Mouse (Mus musculus) c-Kit-positive CD71-positive TER-119-positive erythroid progenitor cells, embryonic 14.5 days (primary cell): ENCODE data around the gene Tcam1.

Experiments
- DNase-seq: peaks from one replicate; pipeline ENCODE4 v3.0.0-alpha.2; 2013; ENCODE audit warnings: low spot score

Tcam1 gene

GRCm38 (mm10) chr11:106273811-106274210 lies 2.7 kb upstream of the Tcam1 start:
- no peak for DNase-seq

DNA sequence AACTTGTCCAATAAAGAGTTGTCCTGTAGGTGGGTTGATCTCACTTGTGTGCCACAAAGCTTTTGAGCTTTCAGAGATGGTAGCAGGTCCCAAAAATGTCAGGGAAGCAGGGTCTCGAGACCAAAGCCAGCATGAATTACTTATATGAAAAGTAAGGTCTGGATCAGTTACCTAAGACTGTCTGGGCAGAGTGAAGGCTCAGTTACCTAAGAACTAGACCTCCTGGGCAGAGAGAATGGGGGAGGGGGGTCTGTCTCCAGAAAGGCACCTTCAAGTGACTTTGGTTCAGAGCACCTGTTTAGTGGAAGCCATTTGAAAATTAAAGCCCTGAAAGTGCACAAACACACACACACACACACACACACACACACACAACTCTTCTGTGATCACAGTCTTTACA lies 2.1 kb upstream of the Tcam1 start:
- DNase-seq = no peak

DNA sequence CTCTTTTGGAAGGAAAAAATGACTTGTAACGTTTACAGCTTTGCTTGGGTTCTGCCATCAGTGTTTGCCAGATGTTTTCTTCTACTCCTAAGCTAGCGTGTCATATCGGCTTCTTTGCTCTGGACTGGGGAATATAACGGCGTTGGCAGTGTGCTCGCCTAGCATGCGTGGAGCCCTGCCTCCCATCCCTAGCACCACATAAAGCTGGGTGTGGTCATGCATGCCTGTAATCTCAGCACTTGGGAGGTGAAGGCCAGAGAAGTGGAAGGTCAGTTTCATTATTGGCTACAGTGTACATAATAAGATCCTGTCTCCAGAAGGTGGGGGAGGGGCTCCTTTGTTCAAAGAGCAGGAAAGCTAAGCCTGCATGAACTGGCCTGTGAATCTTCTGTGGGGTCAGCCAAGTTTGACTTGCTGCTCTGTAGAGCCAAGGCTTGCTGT lies 1.5 kb upstream of the Tcam1 start:
- no peak for DNase-seq

GRCm38 (mm10) chr11:106282452-106282851 lies 6.0 kb downstream of the Tcam1 start:
- no peak for DNase-seq

DNA sequence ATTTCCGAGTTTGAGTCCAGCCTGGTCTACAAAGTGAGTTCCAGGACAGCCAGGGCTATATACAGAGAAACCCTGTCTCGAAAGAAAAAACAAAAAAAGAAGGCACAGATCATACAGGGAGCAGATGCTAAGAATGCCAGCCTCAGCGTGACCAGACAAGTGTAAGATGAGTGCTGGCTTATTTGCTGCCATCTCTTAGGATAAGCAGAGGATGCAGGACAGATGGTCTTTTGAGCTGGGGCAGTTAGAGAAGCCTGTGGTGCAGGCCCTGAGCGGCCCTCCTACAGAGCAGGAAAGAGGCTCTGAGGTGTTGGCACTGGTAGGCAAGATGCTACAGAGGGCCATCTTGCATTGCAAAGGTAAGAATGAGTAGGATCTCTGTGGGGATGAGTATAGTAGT lies 6.9 kb downstream of the Tcam1 start:
- DNase-seq = no peak

DNA sequence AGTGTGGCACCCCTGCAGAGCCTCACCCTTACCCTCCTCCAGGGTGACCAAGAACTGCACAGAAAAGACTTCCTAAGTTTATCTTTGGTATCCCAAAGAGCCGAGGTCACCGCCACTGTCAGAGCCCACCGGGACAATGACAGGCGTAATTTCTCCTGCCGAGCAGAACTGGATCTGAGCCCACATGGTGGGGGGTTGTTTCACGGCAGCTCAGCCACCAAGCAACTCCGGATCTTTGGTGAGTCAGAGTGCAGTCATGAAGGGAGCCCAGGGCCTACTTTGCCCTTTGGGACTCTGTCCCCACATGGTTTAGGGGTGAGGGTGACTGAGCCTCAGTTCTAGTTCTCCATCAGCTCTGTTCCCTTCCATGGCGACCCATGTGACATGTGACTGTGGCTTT lies 7.7 kb downstream of the Tcam1 start:
- no peak for DNase-seq

GRCm38 (mm10) chr11:106286206-106286605 lies 9.7 kb downstream of the Tcam1 start:
- DNase-seq = no peak

DNA sequence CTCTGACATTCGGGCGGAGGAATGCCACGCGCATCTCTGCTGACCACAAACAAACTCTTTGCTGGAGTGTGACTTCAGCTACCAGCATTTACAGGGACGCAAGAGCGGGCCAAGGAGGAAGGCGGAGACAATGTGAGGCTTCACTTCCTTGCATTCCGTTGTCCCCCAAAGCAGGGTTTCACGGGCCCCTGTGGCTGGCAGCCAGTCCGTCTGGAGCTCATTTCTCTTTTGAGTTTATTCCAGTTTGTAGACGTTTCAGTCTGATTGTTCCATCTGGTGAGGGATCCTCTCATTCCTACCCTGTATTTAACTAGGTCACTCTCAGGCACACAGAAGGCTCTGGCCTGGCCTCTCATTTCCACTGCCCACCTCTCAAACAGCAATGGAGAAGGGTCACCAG lies 10.5 kb downstream of the Tcam1 start:
- no peak for DNase-seq

DNA sequence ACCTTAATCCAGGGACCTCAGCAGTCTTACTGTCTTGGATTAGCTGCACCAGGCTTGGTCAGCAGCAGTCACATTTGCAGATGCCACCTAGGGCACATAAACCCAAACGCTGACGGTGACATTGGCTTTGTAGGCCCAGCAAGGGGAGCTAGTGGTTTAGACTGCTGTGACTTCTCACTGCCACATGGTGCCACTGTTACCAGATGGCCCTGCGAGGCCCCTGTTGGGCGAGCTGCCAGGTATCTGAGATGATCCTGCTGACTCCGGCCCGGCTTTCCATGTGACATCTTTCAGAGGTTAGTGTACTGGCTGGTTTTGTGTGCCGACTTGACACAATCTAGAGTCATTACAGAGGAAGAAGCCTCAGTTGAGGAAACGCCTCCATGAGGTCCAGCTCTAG lies 12.9 kb downstream of the Tcam1 start:
- DNase-seq = no peak

DNA sequence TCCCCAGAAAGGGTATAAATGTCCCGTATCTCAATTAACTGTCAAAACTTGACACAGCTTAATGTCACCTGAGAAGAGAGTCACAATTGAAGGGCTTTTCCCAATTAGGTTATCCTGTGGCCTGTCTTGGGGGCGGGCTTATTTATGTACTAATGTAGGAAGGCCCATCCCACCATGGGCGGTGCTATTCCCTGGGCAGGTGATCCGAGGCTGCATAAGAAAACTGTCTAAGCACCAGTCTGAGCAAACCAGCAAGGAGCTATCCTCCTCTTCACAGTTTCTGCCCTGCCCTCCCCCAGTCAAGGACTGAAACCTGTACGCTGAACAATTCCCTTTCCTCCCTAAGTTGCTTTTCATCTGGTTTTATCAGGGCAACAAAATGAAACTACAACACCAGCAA lies 13.9 kb downstream of the Tcam1 start:
- DNase-seq = no peak

- no peak for DNase-seq
Observed at GRCm38 (mm10) chr11:106291861-106292260, 15.4 kb downstream of the Tcam1 start.

- DNase-seq = no peak
Observed at GRCm38 (mm10) chr11:106301765-106302164, 25.3 kb downstream of the Tcam1 start, which contains the start of gene Gh. Gene Gh (minus strand): TSS chr11:106301865.

GRCm38 (mm10) chr11:106302634-106303033 lies 26.2 kb downstream of the Tcam1 start:
- peak; percentile 61 for DNase-seq

DNA sequence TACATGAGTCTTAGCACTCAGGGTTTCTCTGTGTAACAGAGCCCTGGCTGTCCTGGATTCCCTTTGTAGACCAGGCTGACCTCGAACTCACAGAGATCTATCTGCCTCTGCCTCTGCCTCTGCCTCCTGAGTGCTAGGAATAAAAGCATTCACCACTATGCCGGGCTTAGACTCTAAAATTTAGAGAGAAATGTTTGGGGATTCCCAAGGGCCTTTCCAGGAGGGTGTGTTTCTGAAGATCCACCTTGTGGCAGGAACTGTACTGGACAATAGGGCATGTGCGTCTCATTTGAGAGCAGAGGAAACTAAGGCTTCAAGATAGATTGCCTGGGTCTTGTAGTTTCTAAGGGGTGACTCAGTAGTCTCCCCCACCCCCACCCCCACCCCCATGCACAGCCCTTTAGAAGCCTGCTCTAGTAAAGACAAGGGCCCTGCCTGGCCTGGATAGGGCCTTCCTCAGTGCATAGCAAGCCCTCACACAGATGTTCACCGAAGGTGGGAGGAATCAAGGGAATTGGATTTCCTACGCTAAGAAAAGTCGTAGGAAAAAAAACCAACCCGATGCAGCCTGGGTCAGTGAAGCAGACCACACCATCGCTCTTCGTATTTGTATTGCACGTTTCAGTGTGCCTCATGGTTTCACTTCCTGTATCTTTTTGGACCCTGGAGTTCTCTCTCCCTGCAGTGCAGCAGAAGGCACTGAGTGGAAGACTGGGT lies 29.0 kb downstream of the Tcam1 start:
- no peak for DNase-seq

GRCm38 (mm10) chr11:106306065-106306385 lies 29.6 kb downstream of the Tcam1 start:
- DNase-seq = no peak

DNA sequence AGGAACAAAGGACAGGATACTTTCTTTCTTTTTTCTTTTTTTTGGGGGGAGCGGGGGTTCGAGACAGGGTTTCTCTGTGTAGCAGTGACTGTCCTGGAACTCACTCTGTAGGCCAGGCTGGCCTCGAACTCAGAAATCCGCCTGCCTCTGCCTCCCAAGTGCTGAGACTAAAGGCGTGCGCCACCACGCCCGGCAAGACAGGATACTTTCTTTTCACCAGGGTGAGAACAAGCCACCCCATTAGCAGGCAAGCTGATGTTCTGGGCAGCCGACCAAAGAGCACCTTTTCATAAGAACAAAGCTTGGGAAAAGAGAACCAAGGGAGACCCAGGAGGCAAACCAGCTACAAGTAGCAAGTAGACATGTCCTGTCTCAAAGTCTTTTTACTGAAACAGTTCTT lies 30.3 kb downstream of the Tcam1 start:
- DNase-seq = no peak

DNA sequence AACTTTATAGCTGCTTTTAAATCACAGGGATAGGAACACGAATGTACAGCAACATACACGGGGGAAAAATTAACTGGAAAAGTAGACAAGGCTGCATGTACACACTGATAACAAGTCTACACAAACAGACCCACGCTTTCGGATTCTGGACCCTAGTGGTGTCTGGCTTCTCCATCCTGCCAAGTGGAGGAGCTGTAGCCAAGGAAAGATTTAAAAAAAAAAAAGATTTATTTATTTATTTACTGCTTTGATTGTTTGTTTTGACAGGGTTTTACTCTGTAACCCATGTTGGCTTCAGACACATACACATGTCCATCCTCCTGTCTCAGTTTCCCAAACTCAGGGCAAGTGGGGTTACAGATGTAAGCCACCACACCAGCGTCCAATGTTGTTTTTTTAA lies 31.0 kb downstream of the Tcam1 start:
- no peak for DNase-seq

DNA sequence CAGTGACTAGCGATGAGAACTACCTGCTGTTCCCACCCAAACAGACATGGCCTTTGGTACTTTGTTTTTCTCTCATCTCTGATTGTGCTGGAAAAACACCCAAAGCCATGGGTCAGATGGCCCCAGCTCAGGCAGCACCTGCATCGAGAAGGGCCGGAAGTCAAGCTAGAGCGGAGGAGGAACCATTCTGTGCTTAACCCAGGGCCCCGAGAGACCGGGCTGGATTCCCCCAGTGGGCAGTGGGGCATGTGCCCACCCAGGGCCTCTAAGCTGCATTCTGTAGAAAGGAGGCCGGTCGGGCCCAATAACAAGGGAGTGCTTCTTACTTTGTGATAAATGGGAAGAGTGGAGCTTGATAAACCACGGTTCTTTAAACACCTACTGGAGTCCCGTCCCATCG lies 31.7 kb downstream of the Tcam1 start:
- DNase-seq = no peak

DNA sequence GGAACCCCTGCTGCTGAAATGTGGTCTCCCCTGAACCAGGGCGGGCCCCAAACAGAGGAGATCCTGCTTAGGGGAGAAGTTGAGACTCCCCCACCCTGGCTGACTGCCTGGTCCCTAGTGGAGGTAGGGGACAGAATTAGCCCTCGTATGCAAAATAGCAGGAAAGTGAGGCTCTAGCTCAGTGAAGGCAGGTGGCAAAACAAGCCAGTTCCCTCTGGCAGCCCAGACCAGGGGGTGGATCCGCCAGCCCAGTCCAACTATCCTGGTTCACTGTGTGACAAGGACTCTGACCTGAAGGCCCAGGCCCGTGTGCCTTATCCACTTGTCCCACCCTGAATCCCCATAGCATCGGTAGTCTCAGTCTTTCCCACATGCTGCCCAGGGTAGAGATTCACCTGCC lies 33.7 kb downstream of the Tcam1 start:
- no peak for DNase-seq

DNA sequence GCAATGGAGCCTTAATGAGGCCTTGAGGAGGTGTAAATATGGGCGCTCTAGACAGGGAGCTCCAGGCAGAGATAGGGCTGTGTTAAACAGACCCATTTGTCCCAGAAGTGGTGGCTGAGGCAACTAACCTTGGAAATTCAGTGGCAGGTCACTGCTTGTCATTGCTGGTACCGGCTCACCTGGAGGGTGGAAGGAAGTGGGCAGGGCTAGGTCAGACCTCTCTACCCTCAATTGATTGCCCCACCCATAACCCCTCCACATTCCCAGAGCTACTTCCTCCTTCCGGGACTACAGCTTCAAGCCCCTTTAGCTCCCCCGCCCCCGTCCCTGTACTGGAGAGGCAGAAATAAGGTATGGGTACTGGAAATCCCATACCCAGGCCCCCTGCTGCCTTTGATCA lies 37.1 kb downstream of the Tcam1 start:
- DNase-seq = no peak

- DNase-seq = no peak
Observed at GRCm38 (mm10) chr11:106314333-106314812, 37.9 kb downstream of the Tcam1 start, which contains the start of gene Cd79b. Gene Cd79b (minus strand): TSS chr11:106314762.

GRCm38 (mm10) chr11:106316416-106316815 lies 39.9 kb downstream of the Tcam1 start:
- DNase-seq = no peak

DNA sequence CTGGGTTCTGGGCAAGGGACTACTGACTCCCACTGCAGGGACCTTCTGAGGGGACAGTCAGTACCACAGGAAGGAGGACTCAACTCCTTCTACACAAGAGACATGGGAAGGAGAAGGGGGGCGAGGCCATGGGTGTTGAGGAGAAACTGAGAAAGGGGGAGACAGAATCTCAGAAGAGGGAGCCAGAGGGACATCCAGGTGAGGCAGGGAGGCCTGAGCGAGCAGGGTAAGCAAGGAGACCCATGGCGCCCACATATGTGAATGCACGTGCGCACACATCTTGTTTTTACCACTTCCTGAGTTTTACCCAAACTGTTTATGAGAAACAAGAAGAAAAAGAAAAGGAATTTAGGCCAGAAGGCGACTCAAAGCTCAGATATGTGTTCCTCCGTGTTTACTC lies 41.3 kb downstream of the Tcam1 start:
- DNase-seq = no peak
